Mouse (Mus musculus) embryonic facial prominence, embryonic 14.5 days (tissue): ENCODE data around the gene Med16. TPM values are rescaled to one million over a fixed set of nuclear protein-coding genes. Genes with fewer than 3 reads are reported as not detected.
A peak's percentile ranks its signal among the peaks of the same experiment; 100 is the strongest.

Experiments
- ATAC-seq: fragments of 200-750 bp; cut with Nextera tagmentation; 2 replicates; pipeline ENCODE4 v1.8.0; 2017; ENCODE audit warnings: low read depth, moderate number of reproducible peaks, moderate TSS enrichment
- DNase-seq: peaks from one replicate; pipeline ENCODE4 v3.0.0-alpha.2; 2015; ENCODE audit warnings: low spot score
- H3K27ac ChIP-seq: fragments of 300-500 bp; sonication (generic); replicated peaks from 2 replicates; pipeline ENCODE4 v1.5.1; 2014; ENCODE audit warnings: low read depth, mild to moderate bottlenecking, low read length, moderate library complexity
- H3K27me3 ChIP-seq: fragments of 300-500 bp; sonication (generic); replicated peaks from 2 replicates; pipeline ENCODE4 v1.6.1; 2014; ENCODE audit warnings: low read length; ENCODE audit not compliant: control insufficient read depth, insufficient read depth
- H3K36me3 ChIP-seq: fragments of 300-500 bp; sonication (generic); 2 replicates; pipeline ENCODE4 v1.6.1; 2014; ENCODE audit warnings: low read length, mixed read lengths; ENCODE audit not compliant: control insufficient read depth, insufficient read depth
- H3K4me1 ChIP-seq: fragments of 300-500 bp; sonication (generic); 2 replicates; pipeline ENCODE4 v1.6.1; 2014; ENCODE audit warnings: antibody characterized with exemption, low read length; ENCODE audit not compliant: control insufficient read depth, insufficient read depth
- H3K4me2 ChIP-seq: fragments of 300-500 bp; sonication (generic); 2 replicates; pipeline ENCODE4 v1.6.1; 2014; ENCODE audit warnings: low read depth, mild to moderate bottlenecking, low read length, moderate library complexity, mixed read lengths
- H3K4me3 ChIP-seq: fragments of 300-500 bp; sonication (generic); 2 replicates; pipeline ENCODE4 v1.5.1; 2014; ENCODE audit warnings: low read depth, mild to moderate bottlenecking, low read length
- H3K9ac ChIP-seq: fragments of 300-500 bp; sonication (generic); 2 replicates; pipeline ENCODE4 v1.6.1; 2014; ENCODE audit warnings: low read depth, mild to moderate bottlenecking, low read length, moderate library complexity, mixed read lengths
- H3K9me3 ChIP-seq: fragments of 300-500 bp; sonication (generic); 2 replicates; pipeline ENCODE4 v1.6.1; 2016; ENCODE audit warnings: low read length; ENCODE audit not compliant: control insufficient read depth
- WGBS: fragments of 180-500 bp; shearing (Covaris S2); extraction: QIAGEN DNeasy Blood & Tissue Kit; methylation state at CpG from one replicate; pipeline ENCODE4 v1.1.7; 2014; 5-methylcytosine and 5-hydroxymethylcytosine counted together
- polyA plus RNA-seq: library from polyadenylated mRNA; unstranded; fragments of >200 nt; fragmentation: Nextera tagmentation; extraction: Ambion mirVana; gene quantifications from 2 replicates; pipeline ENCODE4 v1.2.1, GENCODE M21; 2014

Med16 gene
- polyA plus RNA-seq, 1 experiment from 2014 or later, result 33.7 TPM

DNA sequence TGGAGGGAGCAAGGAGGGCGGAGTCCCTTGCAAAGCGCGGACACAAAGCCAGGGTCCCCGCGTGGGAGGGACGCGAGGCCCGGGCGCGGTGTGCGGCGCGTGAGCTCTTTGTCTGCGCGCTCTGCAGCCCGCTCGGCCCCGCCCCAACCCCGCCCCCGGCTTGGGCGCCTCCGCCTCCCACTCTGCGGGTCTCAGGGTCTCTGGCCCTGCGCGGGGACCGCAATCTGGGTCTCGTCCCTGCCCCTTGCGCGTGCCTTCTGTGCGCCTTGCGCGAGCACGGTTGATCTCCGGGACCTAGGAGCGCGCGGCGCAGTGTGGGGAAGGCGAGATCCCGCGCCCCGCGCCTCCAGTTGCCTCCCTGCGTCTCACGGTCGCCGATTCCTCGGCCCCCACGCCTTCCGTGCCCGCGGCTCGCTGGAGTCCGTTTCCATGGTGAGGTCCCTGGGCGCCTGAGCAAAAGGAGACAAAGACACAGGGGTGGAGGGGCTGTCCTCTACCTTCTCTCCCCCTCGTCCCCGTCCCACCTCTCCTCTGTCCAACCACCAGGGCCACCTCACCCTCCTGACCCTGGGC is 34.3 kb downstream of the Med16 start, which contains the start of the genes Prtn3 and Plppr3:
Gene Prtn3, plus strand, starts transcription at position 187 of the 573 bp plus-strand sequence.
Gene Plppr3, minus strand, starts transcription at position 345 of the 573 bp plus-strand sequence.
- no peaks in the 10 kb centered on the region for H3K9me3 ChIP-seq
- H3K9ac ChIP-seq, result peak within 1 kb of the TSS; percentile 82
- ATAC-seq (peak; percentile 91), DNase-seq (peak; percentile 83)
- peak within 1 kb of the TSS; percentile 68 for H3K4me3 ChIP-seq
- peaks cover 21% of the 10 kb centered on the region; the same call in 1 of the 2 replicates for H3K36me3 ChIP-seq
- peak within 1 kb of the TSS; percentile 81 for H3K4me2 ChIP-seq
- WGBS, result 0% methylated on average over 29 of the region's 57 CpGs
- H3K4me1 ChIP-seq, result peaks cover 14% of the 10 kb centered on the region; the same call in 1 of the 2 replicates
- H3K27me3 ChIP-seq, result no peaks in the 10 kb centered on the region
- H3K27ac ChIP-seq, result peak within 1 kb of the TSS; percentile 85

DNA sequence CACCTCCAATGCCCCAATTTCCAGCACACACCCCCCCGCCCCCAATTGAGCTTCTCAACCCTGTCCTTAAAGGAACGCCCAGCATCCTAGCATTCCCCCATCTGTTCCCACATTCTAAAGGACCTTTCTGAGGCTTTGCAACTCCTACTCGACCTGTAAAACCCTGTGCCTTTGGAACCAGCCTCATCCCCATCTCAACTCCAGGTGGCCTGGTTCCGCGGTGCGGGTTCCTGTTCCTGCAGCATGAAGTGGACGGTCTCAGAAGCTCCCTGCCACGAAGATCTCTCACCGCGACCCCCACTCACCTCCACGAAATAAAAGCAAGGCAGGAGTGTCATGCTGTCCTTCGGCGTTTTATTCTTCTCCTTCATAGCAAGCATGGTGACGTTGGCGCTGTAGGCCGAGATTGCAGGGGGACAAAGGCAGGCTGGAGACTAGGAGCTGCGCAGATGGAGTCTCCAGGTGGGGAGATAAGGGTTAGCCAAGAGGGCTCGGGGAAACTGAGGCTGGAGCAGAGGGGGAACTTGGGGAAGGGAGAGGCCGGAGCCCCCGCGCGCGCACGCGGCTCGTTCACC is 34.9 kb downstream of the Med16 start:
- Histone ChIP-seq H3K36me3 (peaks cover 21% of the 10 kb centered on the region; the same call in 1 of the 2 replicates), H3K9me3 (no peaks in the 10 kb centered on the region), H3K4me3 (peak overlapping the region; percentile 68), H3K27me3 (no peaks in the 10 kb centered on the region), H3K4me2 (peak overlapping the region; percentile 81), H3K27ac (peak overlapping the region; percentile 85), H3K9ac (peak overlapping the region; percentile 82), H3K4me1 (peaks cover 14% of the 10 kb centered on the region; the same call in 1 of the 2 replicates)
- ATAC-seq, result peak; percentile 20
- no peak for DNase-seq
- under 1% methylated on average over 26 of the region's 26 CpGs for WGBS

DNA sequence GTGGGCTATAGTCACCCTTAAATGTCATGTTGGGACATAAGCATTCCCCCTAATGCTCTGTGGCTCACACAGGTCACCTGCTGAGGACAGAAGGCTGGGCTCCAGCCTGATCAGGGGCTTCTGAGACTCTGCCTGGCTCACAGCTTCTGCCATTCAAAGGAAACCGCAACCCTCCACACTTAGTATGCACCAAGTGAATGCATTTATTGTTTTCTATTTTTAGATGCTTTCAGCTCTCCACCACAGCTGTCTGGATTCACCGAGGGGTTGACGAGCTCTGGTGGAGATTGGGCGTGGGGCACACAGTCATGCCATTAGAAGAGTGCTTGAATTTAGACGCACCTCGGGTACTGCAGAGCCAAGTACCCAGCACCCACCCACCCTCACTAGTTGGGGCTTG is 35.4 kb downstream of the Med16 start:
- H3K9ac ChIP-seq, result peak overlapping the region; percentile 82
- H3K27ac ChIP-seq, result peak overlapping the region; percentile 85
- H3K36me3 ChIP-seq, result peaks cover 21% of the 10 kb centered on the region; the same call in 1 of the 2 replicates
- H3K4me1 ChIP-seq, result peaks cover 14% of the 10 kb centered on the region; the same call in 1 of the 2 replicates
- no peak for DNase-seq
- peak overlapping the region; percentile 68 for H3K4me3 ChIP-seq
- H3K27me3 ChIP-seq, result no peaks in the 10 kb centered on the region
- no peaks in the 10 kb centered on the region for H3K9me3 ChIP-seq
- no peak for ATAC-seq
- WGBS, result 6% methylated on average over 6 of the region's 6 CpGs
- peak overlapping the region; percentile 81 for H3K4me2 ChIP-seq

DNA sequence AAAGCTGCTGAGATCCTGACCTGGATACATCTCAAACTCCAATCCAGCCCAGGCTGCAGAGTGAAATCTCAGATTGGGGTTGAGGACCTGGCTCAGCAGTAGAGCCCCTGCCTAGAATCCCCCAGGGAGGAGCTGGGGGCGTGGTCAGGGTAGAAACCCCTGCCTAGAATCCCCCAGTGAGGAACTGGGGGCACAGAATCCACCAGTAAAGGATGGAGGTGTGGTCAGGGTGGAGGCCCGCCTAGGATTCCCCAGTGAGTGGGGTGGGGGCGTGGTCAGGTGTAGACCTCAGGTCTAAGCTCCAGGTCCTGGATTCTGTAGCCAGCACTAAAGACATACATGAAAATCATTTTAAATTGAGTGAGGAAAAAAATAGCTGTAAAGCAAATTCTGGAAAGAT is 35.9 kb downstream of the Med16 start:
- peak overlapping the region; percentile 82 for H3K9ac ChIP-seq
- WGBS, result 33% methylated on average over 3 of the region's 3 CpGs
- peak overlapping the region; percentile 68 for H3K4me3 ChIP-seq
- ATAC-seq (no peak), DNase-seq (no peak)
- no peaks in the 10 kb centered on the region for H3K9me3 ChIP-seq
- H3K36me3 ChIP-seq, result peaks cover 21% of the 10 kb centered on the region; the same call in 1 of the 2 replicates
- H3K4me1 ChIP-seq, result peaks cover 14% of the 10 kb centered on the region; the same call in 1 of the 2 replicates
- H3K27me3 ChIP-seq, result no peaks in the 10 kb centered on the region
- peak overlapping the region; percentile 85; the same call in 1 of the 2 replicates for H3K27ac ChIP-seq
- H3K4me2 ChIP-seq, result peak overlapping the region; percentile 81

DNA sequence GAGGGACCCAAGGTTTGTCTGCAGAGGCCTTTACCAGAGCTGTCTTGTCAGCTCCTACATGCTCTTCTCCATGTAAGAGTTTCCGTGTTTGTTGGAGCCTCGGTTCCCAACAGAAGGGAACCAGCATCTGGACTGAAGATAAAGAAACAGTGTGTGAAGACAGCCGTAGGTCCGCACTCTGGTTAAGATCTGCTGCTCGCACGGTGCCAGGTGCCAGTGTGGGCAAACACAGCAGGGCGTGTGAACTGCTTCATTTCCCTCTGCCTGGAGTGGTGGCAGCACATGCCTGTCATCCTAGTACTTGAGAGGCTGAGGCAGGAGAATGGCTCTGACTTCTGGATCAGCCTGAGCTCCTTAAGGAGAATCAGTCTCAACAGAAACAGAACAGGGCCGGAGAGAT is 36.9 kb downstream of the Med16 start:
- Histone ChIP-seq H3K4me2 (no peak overlapping the region), H3K9ac (no peak overlapping the region), H3K4me3 (no peak overlapping the region), H3K27me3 (no peaks in the 10 kb centered on the region), H3K27ac (no peak overlapping the region), H3K36me3 (peaks cover 27% of the 10 kb centered on the region; the same call in 1 of the 2 replicates), H3K9me3 (no peaks in the 10 kb centered on the region), H3K4me1 (peaks cover 14% of the 10 kb centered on the region; the same call in 1 of the 2 replicates)
- WGBS, result 94% methylated on average over 8 of the region's 8 CpGs
- DNase-seq, result no peak
- no peak for ATAC-seq

DNA sequence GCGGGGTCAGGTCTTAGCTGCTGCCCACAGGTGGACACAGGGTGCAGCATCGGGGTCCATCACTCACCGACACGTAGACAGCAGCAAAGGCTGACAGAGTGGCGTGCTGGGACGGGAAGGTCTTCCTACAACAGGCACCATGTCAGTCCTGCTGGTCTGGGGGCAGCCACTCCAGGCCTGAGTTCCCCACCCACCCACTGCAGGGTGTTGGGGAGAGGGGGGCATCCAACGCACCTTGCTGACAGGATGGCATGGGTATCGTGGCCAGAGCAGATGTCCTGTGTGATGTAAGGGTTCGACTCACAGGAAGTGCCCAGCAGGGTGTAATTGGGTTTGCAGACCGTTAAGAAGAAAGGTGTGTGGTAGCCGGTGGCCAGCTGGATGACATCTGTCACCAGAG is 42.1 kb downstream of the Med16 start:
- H3K9ac ChIP-seq, result no peak overlapping the region
- no peaks in the 10 kb centered on the region for H3K27me3 ChIP-seq
- no peak overlapping the region for H3K4me3 ChIP-seq
- no peak overlapping the region for H3K4me2 ChIP-seq
- no peaks in the 10 kb centered on the region for H3K4me1 ChIP-seq
- 74% methylated on average over 11 of the region's 11 CpGs for WGBS
- ATAC-seq, result no peak
- no peak for DNase-seq
- no peak overlapping the region for H3K27ac ChIP-seq
- no peaks in the 10 kb centered on the region for H3K9me3 ChIP-seq
- peaks cover 74% of the 10 kb centered on the region for H3K36me3 ChIP-seq

DNA sequence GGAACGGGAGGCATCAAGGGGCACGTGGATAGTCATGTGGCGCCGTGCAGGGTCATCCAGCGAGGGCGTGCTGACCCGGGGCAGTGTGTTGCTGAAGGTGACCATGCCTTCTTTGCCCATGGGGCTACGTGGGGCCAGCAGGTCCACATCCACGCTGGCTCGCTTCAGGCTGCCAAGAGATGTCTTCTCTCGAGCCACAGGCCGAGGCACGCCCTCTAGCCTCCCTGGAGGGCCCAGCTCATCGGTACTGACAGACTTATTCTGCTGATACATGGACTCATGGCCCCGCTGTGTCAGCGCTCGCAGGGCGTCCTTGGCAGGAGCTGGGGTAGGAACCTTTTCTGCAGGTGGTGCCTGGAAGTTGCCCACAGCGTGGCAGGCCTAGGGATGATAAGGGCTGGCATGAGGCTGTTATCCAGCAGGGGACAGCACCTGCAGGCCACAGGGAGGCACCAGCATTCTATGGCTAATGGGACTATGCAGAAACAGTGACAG is 42.9 kb downstream of the Med16 start:
- ATAC-seq (no peak), DNase-seq (no peak)
- Histone ChIP-seq H3K9ac (no peak overlapping the region), H3K9me3 (no peaks in the 10 kb centered on the region), H3K27ac (no peak overlapping the region), H3K36me3 (peaks cover 74% of the 10 kb centered on the region), H3K4me3 (no peak overlapping the region), H3K4me1 (no peaks in the 10 kb centered on the region), H3K4me2 (no peak overlapping the region), H3K27me3 (no peaks in the 10 kb centered on the region)
- WGBS, result 68% methylated on average over 19 of the region's 19 CpGs

DNA sequence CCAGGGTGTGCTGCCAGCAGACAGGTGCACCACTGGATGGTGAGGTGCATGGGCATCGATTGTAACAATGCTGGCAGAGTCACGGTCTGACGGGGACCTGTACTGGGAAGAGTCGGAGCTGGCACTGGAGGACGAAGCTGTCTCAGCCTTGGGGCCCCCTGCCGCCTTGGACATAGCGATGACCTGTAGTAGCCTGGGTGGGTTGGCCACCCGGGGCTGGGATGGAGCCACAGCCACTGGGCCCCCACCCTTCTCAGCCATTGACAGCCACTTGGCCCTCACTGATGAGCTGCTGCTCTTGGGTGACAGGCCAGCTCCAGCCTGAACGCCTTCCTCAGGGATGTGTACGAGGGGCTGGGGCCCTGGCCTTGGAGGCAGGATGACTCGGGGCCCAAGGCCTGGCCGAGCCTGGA is 43.5 kb downstream of the Med16 start:
- Histone ChIP-seq H3K9ac (no peak overlapping the region), H3K4me1 (no peaks in the 10 kb centered on the region), H3K4me2 (no peak overlapping the region), H3K36me3 (peaks cover 75% of the 10 kb centered on the region), H3K4me3 (no peak overlapping the region), H3K27me3 (no peaks in the 10 kb centered on the region), H3K9me3 (no peaks in the 10 kb centered on the region), H3K27ac (no peak overlapping the region)
- DNase-seq, result no peak
- WGBS, result 66% methylated on average over 10 of the region's 12 CpGs
- ATAC-seq, result peak; percentile 10; the same call in 1 of the 2 replicates
